Mouse (Mus musculus) embryonic fibroblast, embryonic 13.5 days (primary cell): Measurements from ENCODE around the gene Tnfrsf9. TPM values are rescaled to one million over a fixed set of nuclear protein-coding genes. Genes with fewer than 3 reads are reported as not detected.

Experiments
- H3K27ac ChIP-seq: 2 replicates; pipeline ENCODE4 v1.5.1; 2012; ENCODE audit warnings: low read length, control low read depth, inconsistent platforms; ENCODE audit not compliant: insufficient read depth
- H3K4me1 ChIP-seq: 2 replicates; pipeline ENCODE4 v1.6.1; 2011; ENCODE audit warnings: low read length; ENCODE audit not compliant: control insufficient read depth, insufficient read depth
- H3K4me3 ChIP-seq: 2 replicates; pipeline ENCODE4 v1.5.1; 2011; ENCODE audit warnings: mild to moderate bottlenecking, control low read depth, low read length; ENCODE audit not compliant: insufficient read depth
- CTCF ChIP-seq: IDR thresholded peaks from 2 replicates; pipeline ENCODE4 v1.5.1; 2011; ENCODE audit warnings: mild to moderate bottlenecking, control low read depth, low read length, moderate library complexity, borderline replicate concordance; ENCODE audit not compliant: insufficient read depth
- POLR2A ChIP-seq: IDR thresholded peaks from 2 replicates; pipeline ENCODE4 v1.6.1; 2011; ENCODE audit warnings: low read depth, mild to moderate bottlenecking, control low read depth, low read length, moderate library complexity
- polyA plus RNA-seq: library from polyadenylated mRNA; stranded (reverse); fragments of >200 nt; gene quantifications from 2 replicates; pipeline ENCODE4 v1.2.4, GENCODE M21; 2011; ENCODE audit warnings: low read depth; ENCODE audit not compliant: missing spikeins, insufficient read length

The Tnfrsf9 gene
- polyA plus RNA-seq, 1 experiment: 0.58 TPM

GRCm38 (mm10) chr4:150950972-150951371 lies 36.6 kb downstream of the Tnfrsf9 start:
- Histone ChIP-seq H3K4me1 (no peaks in the 10 kb centered on the region), H3K27ac (no peak overlapping the region), H3K4me3 (no peak overlapping the region)
- TF ChIP-seq CTCF (no peak), POLR2A (no peak)

- Histone ChIP-seq H3K27ac (no peak overlapping the region), H3K4me3 (no peak overlapping the region), H3K4me1 (no peaks in the 10 kb centered on the region)
- TF ChIP-seq POLR2A (no peak), CTCF (no peak)
These were observed 42.2 kb downstream of the Tnfrsf9 start for GRCm38 (mm10) chr4:150956369-150957105.

- no peak for TF ChIP-seq CTCF
- no peak for TF ChIP-seq POLR2A
- Histone ChIP-seq H3K27ac (no peak overlapping the region), H3K4me3 (no peak overlapping the region)
These were observed 42.7 kb downstream of the Tnfrsf9 start for GRCm38 (mm10) chr4:150957106-150957458.

GRCm38 (mm10) chr4:150958536-150958935 lies 44.2 kb downstream of the Tnfrsf9 start:
- TF ChIP-seq CTCF (no peak), POLR2A (no peak)
- no peaks in the 10 kb centered on the region; the same call in 1 of the 2 replicates for H3K4me1 ChIP-seq
- no peak overlapping the region for H3K27ac ChIP-seq
- no peak overlapping the region for H3K4me3 ChIP-seq

More at GRCm38 (mm10) chr4:150957106-150957458, 42.7 kb downstream of the Tnfrsf9 start:
- H3K4me1 ChIP-seq: no peaks in the 10 kb centered on the region

DNA sequence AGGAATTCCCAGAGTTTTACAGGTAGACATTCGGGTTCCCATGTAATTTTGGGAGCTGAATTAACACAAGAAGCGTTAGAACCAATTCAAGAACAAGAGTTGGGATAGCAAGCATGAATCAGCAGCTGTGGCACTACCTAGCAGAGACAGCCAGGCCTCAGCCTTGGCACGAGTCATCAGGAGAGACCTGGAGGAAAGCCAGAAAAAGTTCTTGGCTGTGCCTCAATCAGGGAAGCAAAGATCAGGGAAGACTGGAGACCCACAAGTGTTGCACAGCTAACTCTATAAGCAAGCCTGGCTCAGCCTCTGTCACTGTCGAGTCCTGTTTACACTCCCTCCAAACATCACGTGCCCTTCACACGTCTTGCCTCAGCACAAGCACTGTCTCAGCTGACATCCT lies 47.9 kb downstream of the Tnfrsf9 start:
- Histone ChIP-seq H3K4me3 (no peak overlapping the region), H3K27ac (no peak overlapping the region), H3K4me1 (no peaks in the 10 kb centered on the region; the same call in 1 of the 2 replicates)
- TF ChIP-seq POLR2A: no peak
- no peak for TF ChIP-seq CTCF

GRCm38 (mm10) chr4:150963711-150964110 lies 49.3 kb downstream of the Tnfrsf9 start:
- Histone ChIP-seq H3K4me1 (no peaks in the 10 kb centered on the region; the same call in 1 of the 2 replicates), H3K4me3 (no peak overlapping the region), H3K27ac (no peak overlapping the region)
- TF ChIP-seq CTCF (no peak), POLR2A (no peak)

DNA sequence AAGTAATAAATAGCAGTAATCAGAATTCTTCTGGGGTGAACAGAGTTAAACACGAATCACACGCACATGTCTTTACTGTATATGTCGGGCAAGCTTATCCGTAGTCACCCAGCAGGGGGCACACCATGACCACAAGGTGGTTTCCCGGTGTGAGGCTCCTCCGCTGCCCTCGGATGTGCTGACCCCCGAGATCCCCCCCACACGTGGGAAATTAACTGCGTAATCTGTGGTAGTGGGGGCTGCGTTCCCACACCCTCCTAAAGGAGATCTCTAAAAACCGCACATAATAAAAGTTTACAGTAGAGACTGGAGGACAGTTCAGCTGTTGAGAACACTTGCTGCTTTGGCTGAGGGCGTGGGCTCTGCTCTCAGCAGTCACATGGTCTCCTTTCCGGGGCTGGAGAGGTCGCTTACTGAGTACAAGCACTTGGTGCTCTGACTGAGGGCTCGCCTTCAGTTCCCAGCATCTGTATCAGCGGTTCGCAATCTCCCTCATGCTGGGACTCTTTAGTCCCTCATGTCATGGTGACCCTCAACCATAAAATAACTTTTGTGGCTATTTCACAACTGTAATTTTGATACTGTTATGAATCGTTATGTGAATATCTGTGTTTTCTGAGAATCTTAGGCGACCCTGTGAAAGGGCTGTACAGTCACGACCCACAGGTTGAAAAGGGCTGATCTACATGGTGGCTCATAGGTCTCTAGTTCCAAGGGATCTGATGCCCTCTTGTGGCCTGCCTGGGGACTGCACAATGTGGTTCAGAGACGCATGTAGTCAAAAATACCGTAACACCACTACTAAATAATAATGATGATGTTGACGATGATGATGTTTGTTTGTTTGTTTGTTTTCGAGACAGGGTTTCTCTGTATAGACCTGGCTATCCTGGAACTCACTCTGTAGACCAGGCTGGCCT lies 50.5 kb downstream of the Tnfrsf9 start:
- H3K4me3 ChIP-seq: no peak overlapping the region

DNA sequence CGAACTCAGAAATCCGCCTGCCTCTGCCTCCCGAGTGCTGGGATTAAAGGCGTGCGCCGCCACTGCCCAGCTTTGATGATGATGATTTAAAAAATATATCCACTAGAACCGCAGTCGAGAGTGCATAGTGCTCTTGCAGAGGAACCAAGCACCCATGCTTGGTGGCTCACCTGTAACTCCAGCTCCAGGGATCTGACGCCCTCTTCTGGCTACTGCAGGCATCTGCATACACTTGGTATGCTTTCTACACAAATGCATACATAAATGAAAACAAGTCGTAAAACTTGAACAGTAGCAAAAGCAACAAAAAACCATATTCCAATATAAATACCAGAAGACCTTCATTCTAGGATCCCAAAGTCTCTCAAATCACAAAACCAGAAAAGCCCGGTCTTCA lies 51.2 kb downstream of the Tnfrsf9 start:
- Histone ChIP-seq H3K4me1 (no peaks in the 10 kb centered on the region; the same call in 1 of the 2 replicates), H3K4me3 (no peak overlapping the region), H3K27ac (no peak overlapping the region)
- no peak for TF ChIP-seq CTCF
- no peak for TF ChIP-seq POLR2A

More for the DNA sequence above, 50.5 kb downstream of the Tnfrsf9 start:
- Histone ChIP-seq H3K4me1 (no peaks in the 10 kb centered on the region; the same call in 1 of the 2 replicates), H3K27ac (no peak overlapping the region)
- peak; percentile 83; the same call in 1 of the 2 replicates for TF ChIP-seq CTCF
- no peak for TF ChIP-seq POLR2A

DNA sequence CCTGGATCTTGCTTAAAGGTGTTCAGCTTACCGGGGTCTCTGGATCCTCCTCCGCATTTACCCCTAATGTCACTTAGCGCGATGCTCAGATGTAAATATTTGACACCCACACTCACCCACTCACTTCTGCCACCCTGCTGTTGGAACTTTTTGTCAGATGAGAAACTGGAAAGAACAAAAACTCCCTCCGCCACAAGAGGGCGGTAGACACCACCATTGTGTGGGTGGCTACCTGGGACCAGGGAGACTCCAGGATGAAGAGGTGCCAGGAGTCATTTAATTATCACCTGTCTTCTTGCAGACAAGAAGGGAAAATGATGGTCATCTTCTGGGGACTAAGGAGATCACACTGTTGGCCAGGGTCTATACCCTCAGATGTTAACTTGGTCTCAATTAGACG lies 52.2 kb downstream of the Tnfrsf9 start:
- Histone ChIP-seq H3K27ac (no peak overlapping the region), H3K4me3 (no peak overlapping the region), H3K4me1 (no peaks in the 10 kb centered on the region; the same call in 1 of the 2 replicates)
- TF ChIP-seq CTCF (peak; percentile 53; the same call in 1 of the 2 replicates), POLR2A (no peak)
